Mouse (Mus musculus): ENCODE results near the gene Rdh13.

Gene Rdh13

GRCm38 (mm10) chr7:4445216-4445791 is at the start of gene Rdh13:
Gene Rdh13 (minus strand): TSS chr7:4445649.
- peak; percentile 83 for DNase-seq (ENCODE audit: low spot score)

GRCm38 (mm10) chr7:4493991-4494390 is 48.5 kb upstream of the Rdh13 start:
- DNase-seq (ENCODE audit: low spot score) = no peak

- peak; percentile 83 for DNase-seq (ENCODE audit: low spot score)
Observed at GRCm38 (mm10) chr7:4492284-4493224, 47.1 kb upstream of the Rdh13 start.

- DNase-seq (ENCODE audit: low spot score) = no peak
Observed at GRCm38 (mm10) chr7:4491308-4491707, 45.9 kb upstream of the Rdh13 start.

GRCm38 (mm10) chr7:4482281-4482680 is 36.8 kb upstream of the Rdh13 start:
- no peak for DNase-seq (ENCODE audit: low spot score)

- DNase-seq (ENCODE audit: low spot score) = peak; percentile 59
Observed at GRCm38 (mm10) chr7:4479674-4480073, 34.2 kb upstream of the Rdh13 start.

GRCm38 (mm10) chr7:4478796-4479291 is 33.4 kb upstream of the Rdh13 start:
- DNase-seq (ENCODE audit: low spot score) = no peak

GRCm38 (mm10) chr7:4478021-4478795 is 32.8 kb upstream of the Rdh13 start:
- no peak for DNase-seq (ENCODE audit: low spot score)

- DNase-seq (ENCODE audit: low spot score) = no peak
Observed at GRCm38 (mm10) chr7:4473940-4474339, 28.5 kb upstream of the Rdh13 start.

- peak; percentile 76 for DNase-seq (ENCODE audit: low spot score)
Observed at GRCm38 (mm10) chr7:4471179-4471555, 25.7 kb upstream of the Rdh13 start.

- peak; percentile 71 for DNase-seq (ENCODE audit: low spot score)
Observed at GRCm38 (mm10) chr7:4470275-4471178, 25.1 kb upstream of the Rdh13 start.

- no peak for DNase-seq (ENCODE audit: low spot score)
Observed at GRCm38 (mm10) chr7:4467801-4468200, 22.4 kb upstream of the Rdh13 start.

GRCm38 (mm10) chr7:4464194-4464824 is 18.9 kb upstream of the Rdh13 start:
- DNase-seq (ENCODE audit: low spot score) = no peak

GRCm38 (mm10) chr7:4460576-4461434 is 15.4 kb upstream of the Rdh13 start, which contains the start of gene Eps8l1:
Gene Eps8l1 (plus strand): TSS chr7:4460674.
- DNase-seq (ENCODE audit: low spot score) = no peak

GRCm38 (mm10) chr7:4452644-4453043 is 7.2 kb upstream of the Rdh13 start:
- DNase-seq (ENCODE audit: low spot score) = no peak

- no peak for DNase-seq (ENCODE audit: low spot score)
Observed at GRCm38 (mm10) chr7:4449211-4449610, 3.8 kb upstream of the Rdh13 start.

GRCm38 (mm10) chr7:4448439-4448838 is 3.0 kb upstream of the Rdh13 start:
- DNase-seq (ENCODE audit: low spot score) = no peak

- DNase-seq (ENCODE audit: low spot score) = no peak
Observed at GRCm38 (mm10) chr7:4447138-4447537, 1.7 kb upstream of the Rdh13 start.

GRCm38 (mm10) chr7:4440549-4440948 is 4.9 kb downstream of the Rdh13 start:
- no peak for DNase-seq (ENCODE audit: low spot score)

- no peak for DNase-seq (ENCODE audit: low spot score)
Observed at GRCm38 (mm10) chr7:4437721-4438120, 7.7 kb downstream of the Rdh13 start.
